Mouse (Mus musculus) bone marrow, adult 2 months (tissue): ENCODE data around the gene Kdelr1. TPM values are rescaled to one million over a fixed set of nuclear protein-coding genes. Genes with fewer than 3 reads are reported as not detected.

Experiments
- H3K27ac ChIP-seq: fragments of 200-500 bp; 2 replicates; pipeline ENCODE4 v1.5.1; 2012; ENCODE audit warnings: low read depth, mild to moderate bottlenecking, control low read depth, inconsistent platforms, low read length; ENCODE audit not compliant: control insufficient read depth, poor library complexity, insufficient read depth
- H3K4me1 ChIP-seq: fragments of 200-500 bp; 2 replicates; pipeline ENCODE4 v1.6.1; 2011; ENCODE audit warnings: low read length; ENCODE audit not compliant: control insufficient read depth, insufficient read depth
- H3K4me3 ChIP-seq: fragments of 200-500 bp; replicated peaks from 2 replicates; pipeline ENCODE3; 2011; ENCODE audit warnings: mild to moderate bottlenecking, low read depth, low read length, control low read depth; ENCODE audit not compliant: control insufficient read depth
- CTCF ChIP-seq: fragments of 200-500 bp; IDR thresholded peaks from 2 replicates; pipeline ENCODE4 v1.5.1; 2011; ENCODE audit warnings: low read length, control low read depth; ENCODE audit not compliant: control insufficient read depth, insufficient read depth
- POLR2A ChIP-seq: fragments of 200-500 bp; IDR thresholded peaks from 2 replicates; pipeline ENCODE4 v1.6.1; 2011; ENCODE audit warnings: low read depth, mild to moderate bottlenecking, control low read depth, low read length, borderline replicate concordance; ENCODE audit not compliant: control insufficient read depth
- WGBS: fragments of 180-500 bp; shearing (Covaris S2); methylation state at CpG from one replicate; pipeline ENCODE4 v1.1.7; 2018; 5-methylcytosine and 5-hydroxymethylcytosine counted together
- polyA plus RNA-seq: library from polyadenylated mRNA; stranded (reverse); fragments of >200 nt; gene quantifications from 2 replicates; pipeline ENCODE4 v1.2.4, GENCODE M21; 2011; ENCODE audit warnings: low replicate concordance; ENCODE audit not compliant: missing spikeins, insufficient read depth, insufficient read length

The Kdelr1 gene
- polyA plus RNA-seq, 1 experiment, result 69.2 TPM

- no peak for TF ChIP-seq POLR2A
- TF ChIP-seq CTCF, result no peak
- WGBS, result 67% methylated on average over 10 of the region's 10 CpGs
- Histone ChIP-seq H3K4me1 (no peaks in the 10 kb centered on the region; the same call in 1 of the 2 replicates), H3K27ac (no peak overlapping the region), H3K4me3 (no peak overlapping the region)
Measured at GRCm38 (mm10) chr7:45842950-45843744, 29.4 kb upstream of the Kdelr1 start.

- Histone ChIP-seq H3K4me3 (no peak overlapping the region), H3K4me1 (no peaks in the 10 kb centered on the region), H3K27ac (no peak overlapping the region)
- 48% methylated on average over 6 of the region's 6 CpGs for WGBS
- TF ChIP-seq CTCF (no peak), POLR2A (no peak)
Measured at GRCm38 (mm10) chr7:45848447-45849027, 24.0 kb upstream of the Kdelr1 start.

- Histone ChIP-seq H3K4me1 (no peaks in the 10 kb centered on the region), H3K27ac (no peak overlapping the region), H3K4me3 (no peak overlapping the region)
- WGBS, result 70% methylated on average over 3 of the region's 3 CpGs
- TF ChIP-seq POLR2A, result no peak
- TF ChIP-seq CTCF, result no peak
Measured at GRCm38 (mm10) chr7:45850661-45851060, 21.9 kb upstream of the Kdelr1 start.

DNA sequence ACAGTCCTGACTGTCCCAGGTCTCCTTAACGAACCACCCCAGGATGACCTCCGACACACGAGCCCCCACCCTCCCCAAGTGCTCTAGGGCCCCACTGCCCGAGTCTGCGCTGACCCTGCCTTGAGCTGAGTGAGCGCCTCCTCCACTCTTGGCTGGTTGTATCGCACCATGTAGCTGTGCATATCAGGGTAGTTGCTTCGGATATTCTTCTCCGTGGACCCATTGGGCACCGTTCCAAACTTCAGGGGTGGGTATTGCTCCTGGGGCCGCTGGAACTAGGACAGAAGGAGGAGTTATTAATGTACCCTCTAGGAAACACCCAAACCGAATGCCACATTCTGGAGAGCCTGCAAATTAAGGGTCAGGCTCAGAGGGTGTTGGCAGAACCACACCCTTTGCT lies 19.5 kb upstream of the Kdelr1 start:
- WGBS, result 86% methylated on average over 12 of the region's 12 CpGs
- Histone ChIP-seq H3K4me1 (no peaks in the 10 kb centered on the region), H3K27ac (no peak overlapping the region), H3K4me3 (no peak overlapping the region)
- TF ChIP-seq POLR2A, result no peak
- TF ChIP-seq CTCF, result no peak

GRCm38 (mm10) chr7:45856950-45857901 lies 15.3 kb upstream of the Kdelr1 start:
- 5% methylated on average over 30 of the region's 30 CpGs for WGBS
- H3K27ac ChIP-seq, result no peak overlapping the region; the same call in 1 of the 2 replicates
- no peak overlapping the region for H3K4me3 ChIP-seq
- H3K4me1 ChIP-seq, result no peaks in the 10 kb centered on the region
- TF ChIP-seq CTCF, result no peak
- TF ChIP-seq POLR2A, result no peak; the same call in 1 of the 2 replicates

- no peak overlapping the region for H3K4me3 ChIP-seq
- TF ChIP-seq POLR2A, result no peak
- TF ChIP-seq CTCF, result no peak
- 77% methylated on average over 4 of the region's 4 CpGs for WGBS
- no peaks in the 10 kb centered on the region for H3K4me1 ChIP-seq
- no peak overlapping the region for H3K27ac ChIP-seq
Measured at GRCm38 (mm10) chr7:45859008-45859407, 13.6 kb upstream of the Kdelr1 start.

DNA sequence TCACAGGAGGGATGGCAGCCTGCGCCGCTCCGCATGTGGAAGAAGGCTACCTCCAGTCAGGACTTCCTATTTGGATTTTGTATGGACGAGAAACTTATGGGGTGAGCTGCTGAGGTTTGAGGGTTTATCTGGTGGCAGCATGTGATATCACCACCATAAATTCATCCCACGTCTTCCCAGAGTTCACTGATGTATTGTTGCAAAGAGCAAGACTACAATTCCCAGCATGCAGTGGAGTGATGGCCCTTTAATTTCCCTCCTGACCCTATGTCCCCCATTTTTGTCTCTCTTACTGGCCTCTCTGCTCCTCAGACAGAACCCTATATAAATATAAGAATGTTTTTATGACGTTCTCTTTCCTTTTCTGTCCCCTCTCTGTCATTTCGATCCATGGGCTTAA lies 9.8 kb upstream of the Kdelr1 start:
- H3K4me1 ChIP-seq, result no peaks in the 10 kb centered on the region; the same call in 1 of the 2 replicates
- H3K27ac ChIP-seq, result no peak overlapping the region
- no peak for TF ChIP-seq CTCF
- no peak for TF ChIP-seq POLR2A
- 78% methylated on average over 7 of the region's 7 CpGs for WGBS
- no peak overlapping the region for H3K4me3 ChIP-seq

DNA sequence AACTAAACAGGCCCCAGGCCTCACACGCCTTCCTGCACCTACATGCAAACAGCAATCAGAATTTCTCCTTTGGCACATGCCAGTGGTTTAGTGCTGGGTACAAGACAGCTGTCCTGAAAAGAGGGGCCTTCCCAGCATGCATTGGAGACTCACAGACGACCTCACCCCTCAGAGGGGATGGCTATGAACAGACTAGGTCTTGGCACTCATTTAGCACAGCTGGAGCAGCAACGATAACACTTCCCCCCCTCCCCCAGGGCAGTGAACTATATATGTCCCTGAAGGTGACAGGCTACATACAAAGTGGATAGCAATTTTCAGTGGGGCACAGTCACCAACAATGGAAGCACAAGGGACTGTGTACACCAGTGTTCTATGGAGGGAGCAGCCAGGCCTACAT lies 8.1 kb upstream of the Kdelr1 start:
- no peak overlapping the region for H3K4me3 ChIP-seq
- TF ChIP-seq POLR2A (no peak), CTCF (no peak)
- 73% methylated on average over 3 of the region's 3 CpGs for WGBS
- no peaks in the 10 kb centered on the region; the same call in 1 of the 2 replicates for H3K4me1 ChIP-seq
- H3K27ac ChIP-seq, result no peak overlapping the region
